8 mouse cellular contexts compared by ENCODE assay signal in the genomic region with DNA sequence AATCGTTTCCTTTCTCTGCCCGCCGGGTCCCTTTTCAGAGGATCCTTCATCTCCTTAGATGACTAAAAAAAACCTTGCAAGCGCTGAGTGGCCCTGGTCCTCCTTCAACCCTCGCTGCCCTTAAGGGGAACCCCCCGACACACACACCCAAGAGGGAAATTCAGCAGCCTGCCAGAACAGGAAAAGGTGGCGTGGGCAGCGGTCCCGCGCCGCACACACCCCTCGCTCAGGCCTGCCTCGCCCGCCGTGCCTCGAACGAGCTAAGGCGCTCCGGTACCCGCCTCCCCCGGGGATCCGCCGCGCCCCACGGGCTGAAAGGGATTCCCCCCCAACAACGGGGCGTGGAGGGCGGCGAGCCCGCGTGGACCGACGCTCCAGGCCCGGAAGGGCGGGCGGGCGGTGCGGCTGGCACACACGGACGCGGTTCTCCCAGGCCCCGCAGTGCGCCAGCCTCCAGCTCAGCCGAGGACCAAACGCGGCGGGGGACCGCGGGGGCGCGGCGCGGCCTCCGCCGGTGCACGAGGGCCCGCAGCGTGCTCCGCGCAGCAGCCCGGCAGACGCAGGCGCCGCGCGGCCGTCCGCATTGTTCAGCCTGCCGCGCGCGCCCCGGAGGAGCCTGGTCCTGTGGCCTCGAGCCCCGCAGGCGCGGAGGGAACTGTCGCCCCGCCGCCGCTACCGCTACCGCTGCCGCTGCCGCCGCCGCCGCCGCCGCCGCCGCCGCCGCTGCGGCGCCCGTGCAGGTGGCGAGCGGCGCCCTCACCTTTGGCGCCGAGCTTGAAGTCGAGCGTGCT. TPM values are rescaled to one million over a fixed set of nuclear protein-coding genes. Genes with fewer than 3 reads are reported as not detected.
DNase-seq lines count a peak whose midpoint lies in the region; ATAC-seq and TF ChIP-seq lines count a peak whose summit lies in the region.

No protein-coding gene starts in this region.

- in situ Hi-C loops in CH12.LX (cut with MboI; ENCODE audit: low pct_ligation_motif_present, low pct_unique_long_range_greater_than_20kb, low sequenced_read_pairs), result no loop called here

- peaks cover 0 to 8% of the 10 kb centered on the region in 2 experiments for H3K36me3 ChIP-seq in CH12.LX (replicated peaks in 1 of 2; ENCODE audit: control insufficient read depth in 1 of 2, insufficient read depth in 1 of 2, low read length in 1 of 2)
- no peaks in the 10 kb centered on the region for H3K36me3 ChIP-seq in embryonic facial prominence, embryonic 14.5 days (ENCODE audit: control insufficient read depth, insufficient read depth, low read length)

- peaks cover 47% of the 10 kb centered on the region for H3K79me2 ChIP-seq in CH12.LX (replicated peaks; ENCODE audit: control insufficient read depth, extremely low read depth, insufficient read depth, poor library complexity, severe bottlenecking)

- TF ChIP-seq RAD21 in CH12.LX (IDR thresholded peaks at IDR 0.05; ENCODE audit: low read depth, low read length), result no peak

- DNase-seq in CH12.LX (ENCODE audit: extremely low read depth), result peak; percentile 47
- peak; percentile 31 for DNase-seq in adrenal gland, postnatal 14 days
- DNase-seq in embryonic facial prominence, embryonic 14.5 days (ENCODE audit: low spot score), result peak; percentile 9
- peak; percentile 19 to 28 for DNase-seq in heart, postnatal 10 days
- peak; percentile 28 to 47 for DNase-seq in layer of hippocampus, postnatal 10 days (ENCODE audit: low spot score in 2 of 2)
- DNase-seq in lung, postnatal 4 days, result peak; percentile 29 to 56
- DNase-seq in right cerebral cortex, adult 2 months (ENCODE audit: low spot score in 2 of 2), result peak; percentile 12 to 29
- DNase-seq in urinary bladder, postnatal 25 days (ENCODE audit: low spot score), result peak; percentile 6

- peak; percentile 23; the same call in 1 of the 2 replicates for TF ChIP-seq POLR2A in CH12.LX (IDR thresholded peaks at IDR 0.05; ENCODE audit: low read depth, low read length)

- ATAC-seq in embryonic facial prominence, embryonic 14.5 days (ENCODE audit: low read depth), result peak; percentile 69

- H3K4me1 ChIP-seq in CH12.LX (ENCODE audit: control insufficient read depth in 1 of 2, insufficient read depth in 2 of 2), result peaks cover 0 to 14% of the 10 kb centered on the region in 2 experiments; a peak in 2 of 4 replicates
- H3K4me1 ChIP-seq in embryonic facial prominence, embryonic 14.5 days (ENCODE audit: control insufficient read depth, insufficient read depth, low read length), result no peaks in the 10 kb centered on the region

- H3K4me2 ChIP-seq in CH12.LX (ENCODE audit: insufficient read depth, low read depth, poor library complexity, severe bottlenecking), result 0 out of 2 replicates have a peak overlapping the region, but pooled peaks have one; percentile 29
- H3K4me2 ChIP-seq in embryonic facial prominence, embryonic 14.5 days (ENCODE audit: low read depth, low read length), result peak overlapping the region; percentile 57

- dilution Hi-C loops in CH12.LX (cut with MboI; ENCODE audit: extremely low pct_ligation_motif_present, extremely low pct_unique_long_range_greater_than_20kb, low sequenced_read_pairs), result no loop called here

- intact Hi-C loops in heart, postnatal 10 days (cut with DNase I), result loop anchor here (5.0 kb wide), 2 partner anchors 56 to 106 kb away; a partner anchor contains a TSS

- TF ChIP-seq CTCF in CH12.LX (conservative IDR thresholded peaks at IDR 0.05 in 1 of 2, IDR thresholded peaks at IDR 0.05 in 1 of 2; ENCODE audit: low read depth in 2 of 2, low read length in 2 of 2), result no peak

- peak overlapping the region; percentile 96 for H3K27ac ChIP-seq in CH12.LX (ENCODE audit: insufficient read depth, low read depth)
- peak overlapping the region; percentile 68; the same call in 1 of the 2 replicates for H3K27ac ChIP-seq in embryonic facial prominence, embryonic 14.5 days (replicated peaks; ENCODE audit: low read depth, low read length)

- WGBS in embryonic facial prominence, embryonic 14.5 days, result 11% methylated on average over 6 of the region's 104 CpGs

- no peaks in the 10 kb centered on the region for H3K27me3 ChIP-seq in CH12.LX (replicated peaks)
- H3K27me3 ChIP-seq in embryonic facial prominence, embryonic 14.5 days (replicated peaks; ENCODE audit: control insufficient read depth, insufficient read depth, low read length), result no peaks in the 10 kb centered on the region

- H3K9ac ChIP-seq in CH12.LX (ENCODE audit: insufficient read depth, low read depth), result peak overlapping the region; percentile 91
- peak overlapping the region; percentile 77 for H3K9ac ChIP-seq in embryonic facial prominence, embryonic 14.5 days (ENCODE audit: low read depth, low read length)

- peak overlapping the region; percentile 61 to 100 (median 65) for H3K4me3 ChIP-seq in CH12.LX (replicated peaks in 1 of 3; ENCODE audit: low read depth in 2 of 3, low read length in 2 of 3, poor library complexity in 1 of 3)
- peak overlapping the region; percentile 63 for H3K4me3 ChIP-seq in embryonic facial prominence, embryonic 14.5 days (ENCODE audit: low read depth, low read length)

- peaks cover 3% of the 10 kb centered on the region for H3K9me3 ChIP-seq in CH12.LX (replicated peaks; ENCODE audit: low read length)
- no peaks in the 10 kb centered on the region for H3K9me3 ChIP-seq in embryonic facial prominence, embryonic 14.5 days (ENCODE audit: control insufficient read depth, low read length)

- TF ChIP-seq EP300 in CH12.LX (IDR thresholded peaks at IDR 0.05; ENCODE audit: low read length), result 0 out of 2 replicates have a peak, but pooled peaks have one; percentile 22

TF ChIP-seq in CH12.LX, 34 proteins besides CTCF, POLR2A, EP300 and RAD21:
- no peak for TF ChIP-seq ZNF384 (IDR thresholded peaks at IDR 0.05; ENCODE audit: low read depth, low read length)
- TF ChIP-seq KAT2A (IDR thresholded peaks at IDR 0.05; ENCODE audit: insufficient replicate concordance, low read length), result no peak
- TF ChIP-seq HCFC1 (IDR thresholded peaks at IDR 0.05; ENCODE audit: low read depth, low read length), result no peak
- no peak for TF ChIP-seq GABPA (IDR thresholded peaks at IDR 0.05; ENCODE audit: insufficient replicate concordance, low read depth, low read length)
- no peak for TF ChIP-seq E2F4 (IDR thresholded peaks at IDR 0.05; ENCODE audit: insufficient replicate concordance, low read depth, low read length)
- TF ChIP-seq USF2 (conservative IDR thresholded peaks at IDR 0.05; ENCODE audit: low read depth, low read length), result no peak
- no peak; the same call in 1 of the 2 replicates for TF ChIP-seq ETS1 (conservative IDR thresholded peaks at IDR 0.05; ENCODE audit: low read depth, low read length)
- no peak for TF ChIP-seq JUND (conservative IDR thresholded peaks at IDR 0.05; ENCODE audit: low read depth, low read length)
- peak; percentile 71; the same call in 1 of the 2 replicates for TF ChIP-seq MXI1 (IDR thresholded peaks at IDR 0.05; ENCODE audit: low read depth, low read length)
- TF ChIP-seq ZC3H11A (IDR thresholded peaks at IDR 0.05; ENCODE audit: low read depth, low read length), result no peak
- no peak for TF ChIP-seq JUN (IDR thresholded peaks at IDR 0.05; ENCODE audit: insufficient read depth, low read depth, low read length)
- TF ChIP-seq UBTF (IDR thresholded peaks at IDR 0.05; ENCODE audit: low read depth, low read length), result 0 out of 2 replicates have a peak, but pooled peaks have one; percentile 50
- TF ChIP-seq ELF1 (IDR thresholded peaks at IDR 0.05; ENCODE audit: low read depth, low read length), result peak; percentile 21; the same call in 1 of the 2 replicates
- no peak for TF ChIP-seq CHD1 (IDR thresholded peaks at IDR 0.05; ENCODE audit: low read depth, low read length)
- TF ChIP-seq ZKSCAN1 (IDR thresholded peaks at IDR 0.05; ENCODE audit: borderline replicate concordance, low read depth, low read length), result no peak
- no peak for TF ChIP-seq ZMIZ1 (IDR thresholded peaks at IDR 0.05; ENCODE audit: low read depth, low read length)
- no peak for TF ChIP-seq MAZ (IDR thresholded peaks at IDR 0.05; ENCODE audit: low read depth, low read length)
- no peak for TF ChIP-seq NRF1 (IDR thresholded peaks at IDR 0.05; ENCODE audit: low read depth, low read length)
- no peak for TF ChIP-seq TBP (conservative IDR thresholded peaks at IDR 0.05; ENCODE audit: low read depth, low read length)
- TF ChIP-seq TCF12 (IDR thresholded peaks at IDR 0.05; ENCODE audit: low read depth, low read length), result peak; percentile 30; the same call in 1 of the 2 replicates
- TF ChIP-seq CHD2 (IDR thresholded peaks at IDR 0.05; ENCODE audit: low read length), result no peak
- TF ChIP-seq IRF4 (IDR thresholded peaks at IDR 0.05; ENCODE audit: low read depth, low read length), result no peak

RNA-seq across cellular contexts. Expression of a gene that starts 0.7 kb away (rescaled TPM):
- 90.4 and 102 TPM in 2 replicates for total RNA-seq in CH12.LX (2012; rRNA removed)
- total RNA-seq in CH12.LX (2014; rRNA removed), result 258 and 279 TPM in 2 replicates
- polyA plus RNA-seq in CH12.LX (2012; ENCODE audit: insufficient read length, low read depth), result 180 and 187 TPM in 2 replicates
- total RNA-seq in adrenal gland, postnatal 14 days (2021), result 14.7 and 21.9 TPM in 2 replicates
- 56.2 and 67.2 TPM in 2 replicates for polyA plus RNA-seq in embryonic facial prominence, embryonic 14.5 days (2014; fragmentation: Nextera tagmentation; extraction: Ambion mirVana)
- total RNA-seq in heart, postnatal 10 days (2021), result 10 to 100 TPM; 18.3 to 22.8 TPM
- 100 to 1,000 TPM in 1 of 2 experiments, 10 to 100 TPM in 1; 89.3 to 102 TPM for total RNA-seq in layer of hippocampus, postnatal 10 days (2021)

Comparison
In these comparisons a context has a peak if more than half of its experiments do, and no peak if none do; other contexts are left out.
1. Peak in every context shown above with its lines: DNase-seq, ATAC-seq, H3K4me3 ChIP-seq and H3K27ac ChIP-seq.